Mouse (Mus musculus): ENCODE data around the gene Atp5d. TPM values are rescaled to one million over a fixed set of nuclear protein-coding genes. Genes with fewer than 3 reads are reported as not detected.

The Atp5d gene
- total RNA-seq, 1 experiment from 2014 or later = 52.3 TPM

DNA sequence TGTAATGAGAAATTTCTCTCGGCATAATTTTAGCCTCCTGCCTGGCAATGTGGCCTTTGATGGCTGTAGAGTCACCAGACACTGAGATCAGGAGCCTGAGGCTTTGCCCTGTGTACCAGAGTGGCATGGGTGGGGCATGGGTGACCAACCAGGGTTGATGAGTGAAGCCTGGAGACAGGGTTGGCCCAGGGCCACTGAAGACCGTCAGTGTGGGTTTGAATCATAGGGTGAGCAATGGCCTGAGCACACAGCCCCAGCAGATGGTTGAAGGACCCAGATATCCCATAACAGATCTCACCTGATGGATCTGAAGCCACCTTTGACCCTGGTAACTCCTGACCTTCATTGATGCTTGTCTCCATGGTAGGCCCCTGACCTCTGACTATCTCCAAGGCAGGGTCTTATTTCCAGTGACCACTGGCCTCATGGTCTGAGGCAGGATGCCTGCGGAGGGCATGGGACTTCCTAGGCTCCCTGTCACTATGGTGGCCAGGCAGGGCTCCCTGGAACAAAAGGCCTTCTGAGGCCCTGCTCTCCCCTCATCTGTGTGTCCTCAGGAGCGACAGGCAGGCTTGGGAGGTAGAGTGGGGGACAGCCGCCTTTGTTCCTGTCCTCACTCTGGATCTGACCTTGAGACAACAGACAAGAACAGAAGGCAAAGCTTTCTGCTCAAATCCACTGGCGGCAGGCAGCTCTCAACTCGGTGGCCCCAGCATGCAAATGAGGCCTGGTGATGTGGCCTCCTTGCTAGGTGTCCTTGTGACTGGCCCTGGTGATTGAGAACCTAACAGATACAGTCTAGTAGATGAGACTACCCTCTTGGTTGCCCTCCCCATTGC is 39.2 kb downstream of the Atp5d start:
- no peak for ATAC-seq (replicated peaks; ENCODE audit: low read depth, poor library complexity, severe bottlenecking)

DNA sequence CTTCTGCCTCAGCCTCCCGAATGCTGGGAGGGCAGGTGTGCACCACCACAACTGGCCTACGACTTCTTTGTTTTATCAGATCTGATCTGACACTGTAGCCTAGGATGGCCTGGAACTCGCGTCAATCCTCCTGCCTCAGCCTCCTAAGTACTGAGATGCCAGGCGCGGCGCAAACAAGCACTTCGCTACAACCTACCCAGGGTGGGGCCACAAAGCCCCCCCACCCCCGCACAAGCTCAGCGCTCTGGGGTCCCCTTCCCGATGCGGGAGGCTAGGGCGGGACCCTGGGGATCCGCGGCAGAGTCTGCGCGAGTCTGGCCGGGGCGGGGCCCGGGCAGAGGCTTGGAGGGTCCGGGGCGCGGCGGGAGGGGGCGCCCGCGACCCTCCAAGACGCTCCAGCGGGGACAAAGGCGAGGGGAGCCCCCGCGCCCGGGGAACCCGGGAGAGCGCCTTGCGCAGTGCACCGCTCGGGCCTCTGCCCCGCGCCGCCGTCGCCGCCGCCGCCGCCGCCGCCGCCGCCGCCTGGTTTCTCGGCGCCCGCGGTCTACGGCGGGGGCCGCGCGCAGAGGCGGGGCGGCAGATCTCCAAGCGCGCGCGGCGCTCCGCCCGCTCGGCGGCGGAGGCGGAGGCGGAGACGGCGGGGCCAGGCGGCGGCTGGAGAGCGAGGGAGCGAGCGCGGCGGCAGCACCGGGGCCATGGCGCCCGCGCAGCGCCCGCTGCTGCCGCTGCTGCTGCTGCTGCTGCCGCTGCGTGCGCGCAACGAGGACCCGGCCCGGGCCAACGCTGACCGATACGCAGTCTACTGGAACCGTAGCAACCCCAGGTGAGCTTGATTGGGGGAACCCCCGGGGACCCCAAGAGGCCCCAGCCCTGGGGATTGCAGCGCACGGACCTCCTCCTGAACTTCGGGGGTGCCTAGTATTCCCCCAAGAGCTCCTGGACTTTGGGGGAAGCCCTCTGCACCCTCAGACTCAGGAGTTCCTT is 40.9 kb downstream of the Atp5d start, which contains the start of gene Efna2:
TSS of gene Efna2 (plus strand) at position 415 of the 984 bp plus-strand sequence.
- no peak for ATAC-seq (replicated peaks; ENCODE audit: low read depth, poor library complexity, severe bottlenecking)

DNA sequence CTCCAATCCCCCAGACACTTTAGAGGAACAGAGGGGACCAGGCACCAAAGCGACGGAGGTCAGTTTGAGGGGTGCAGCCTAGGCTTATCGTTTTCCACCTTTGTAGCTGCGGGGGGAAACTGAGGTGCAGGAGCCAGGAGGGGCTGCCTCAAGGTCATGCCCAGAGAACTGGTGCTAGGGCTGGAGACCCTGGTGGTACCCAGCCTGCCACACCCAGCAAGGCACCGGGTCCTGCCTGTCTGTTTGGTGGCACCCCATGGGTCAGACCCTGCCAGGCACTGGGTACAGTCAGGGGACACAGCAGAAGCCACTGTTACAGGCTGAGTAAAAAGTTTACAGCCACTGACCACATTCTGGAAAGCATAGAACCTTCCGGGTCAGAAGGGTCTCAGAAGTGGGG is 41.9 kb downstream of the Atp5d start:
- ATAC-seq (replicated peaks; ENCODE audit: low read depth, poor library complexity, severe bottlenecking) = no peak

DNA sequence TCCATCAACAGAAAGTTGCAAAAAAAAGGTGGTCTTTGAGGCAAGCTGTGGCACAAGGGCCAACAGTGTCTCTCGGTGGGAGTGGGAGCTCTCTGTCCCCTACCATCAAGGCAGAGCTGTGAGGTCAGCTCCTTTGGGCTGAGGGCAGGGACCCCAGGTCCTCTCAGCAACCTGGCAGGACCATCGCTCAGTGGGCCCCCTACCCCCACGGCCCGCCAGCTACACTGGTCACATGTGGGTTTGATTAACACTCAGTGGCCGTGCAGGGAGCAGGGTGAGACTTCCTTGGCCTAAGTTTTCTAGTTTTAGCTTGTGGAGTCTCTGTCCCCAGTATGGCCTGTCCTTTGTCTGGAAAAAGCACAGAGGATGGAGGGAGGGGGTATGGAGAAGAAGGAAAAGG is 42.4 kb downstream of the Atp5d start:
- no peak for ATAC-seq (replicated peaks; ENCODE audit: low read depth, poor library complexity, severe bottlenecking)

DNA sequence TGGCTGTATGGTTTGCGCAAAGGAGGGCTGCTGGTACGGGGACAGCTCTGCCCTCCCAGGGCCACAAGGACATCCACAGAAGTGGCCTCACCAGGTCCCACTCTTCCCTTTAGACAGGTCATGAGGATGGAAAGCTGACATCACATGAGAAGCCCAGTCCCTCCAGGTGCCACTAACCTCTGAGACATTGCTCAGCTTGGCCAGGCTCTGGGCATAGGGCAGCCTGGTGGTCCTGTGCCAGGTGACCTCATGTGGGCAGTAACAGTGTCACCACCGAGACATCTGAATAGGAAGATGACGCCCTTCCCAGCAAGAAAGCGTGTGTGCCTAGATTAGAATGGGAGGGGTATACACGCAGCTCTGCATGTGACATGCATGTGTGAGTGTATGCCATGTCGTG is 44.1 kb downstream of the Atp5d start:
- no peak for ATAC-seq (replicated peaks; ENCODE audit: low read depth, poor library complexity, severe bottlenecking)

DNA sequence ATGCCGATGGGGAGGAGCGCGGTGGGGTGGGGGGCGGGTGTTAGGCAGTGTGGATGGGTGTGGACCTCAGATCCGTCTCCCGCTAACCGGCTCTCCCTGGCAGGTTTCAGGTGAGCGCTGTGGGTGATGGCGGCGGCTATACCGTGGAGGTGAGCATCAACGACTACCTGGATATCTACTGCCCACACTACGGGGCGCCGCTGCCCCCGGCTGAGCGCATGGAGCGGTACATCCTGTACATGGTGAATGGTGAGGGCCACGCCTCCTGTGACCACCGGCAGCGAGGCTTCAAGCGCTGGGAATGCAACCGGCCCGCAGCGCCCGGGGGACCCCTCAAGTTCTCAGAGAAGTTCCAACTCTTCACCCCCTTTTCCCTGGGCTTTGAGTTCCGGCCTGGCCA is 48.2 kb downstream of the Atp5d start:
- no peak for ATAC-seq (replicated peaks; ENCODE audit: low read depth, poor library complexity, severe bottlenecking)

DNA sequence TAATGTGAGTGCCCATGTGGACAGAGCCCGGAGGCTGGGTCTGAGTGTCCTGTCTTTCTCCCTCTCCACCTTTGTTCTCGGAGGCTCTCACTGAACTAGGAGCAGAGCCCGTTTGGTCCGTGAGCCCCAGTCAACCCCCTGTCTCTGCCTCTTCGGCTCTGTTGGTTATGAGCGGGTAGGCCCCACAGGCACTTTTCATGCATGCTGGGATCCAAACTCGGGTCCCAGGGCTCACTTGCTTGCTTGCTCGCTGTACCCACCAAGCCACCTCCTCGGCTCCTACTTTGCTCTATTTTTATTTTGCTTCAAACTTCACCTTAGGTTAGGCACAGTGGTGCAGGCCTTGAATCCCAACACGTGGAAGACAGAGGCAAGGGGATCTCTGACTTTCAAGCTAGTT is 49.3 kb downstream of the Atp5d start:
- ATAC-seq (replicated peaks; ENCODE audit: low read depth, poor library complexity, severe bottlenecking) = no peak

DNA sequence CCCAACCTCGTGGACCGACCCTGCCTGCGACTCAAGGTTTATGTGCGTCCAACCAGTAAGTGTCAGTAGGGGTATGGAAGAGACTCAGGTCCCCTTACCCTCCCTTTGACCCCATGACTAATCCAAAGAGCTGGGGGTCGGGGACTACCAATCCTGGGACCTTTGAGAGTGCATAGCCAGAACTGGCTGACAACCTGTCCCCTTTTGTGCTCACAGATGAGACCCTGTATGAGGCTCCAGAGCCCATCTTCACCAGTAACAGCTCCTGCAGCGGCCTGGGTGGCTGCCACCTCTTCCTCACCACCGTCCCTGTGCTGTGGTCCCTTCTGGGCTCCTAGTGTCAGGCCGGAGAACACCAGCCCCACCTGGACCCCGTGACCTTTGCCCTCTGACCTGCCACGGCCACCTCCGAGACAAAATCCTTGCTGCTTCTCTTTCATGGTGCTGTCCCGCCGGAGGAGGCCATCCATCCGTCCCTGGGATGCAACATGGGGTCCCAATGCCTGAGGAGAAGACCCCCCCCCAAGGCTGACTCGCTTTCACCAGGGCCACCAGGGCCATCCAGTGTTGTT is 50.1 kb downstream of the Atp5d start:
- no peak for ATAC-seq (replicated peaks; ENCODE audit: low read depth, poor library complexity, severe bottlenecking)

DNA sequence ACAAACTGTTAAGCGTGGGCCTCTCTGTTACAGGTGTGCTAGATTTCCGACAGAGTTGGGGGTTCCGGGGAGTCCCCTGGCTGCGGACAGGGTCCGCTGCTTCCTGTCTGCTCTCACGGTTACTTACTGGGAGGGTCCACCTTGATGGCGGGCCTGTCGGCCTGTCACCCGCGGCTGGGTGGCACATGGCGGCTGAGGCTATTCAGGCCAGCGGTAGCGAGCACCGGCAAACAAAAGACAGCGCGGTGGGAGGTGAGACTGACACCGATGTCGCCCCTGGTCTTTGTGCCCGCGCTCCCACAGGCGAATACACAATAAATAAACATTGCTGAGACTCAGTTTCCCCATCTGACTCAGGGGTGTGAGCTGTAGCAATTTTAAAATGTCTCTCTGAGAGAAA is 51.6 kb downstream of the Atp5d start:
- ATAC-seq (replicated peaks; ENCODE audit: low read depth, poor library complexity, severe bottlenecking) = no peak

DNA sequence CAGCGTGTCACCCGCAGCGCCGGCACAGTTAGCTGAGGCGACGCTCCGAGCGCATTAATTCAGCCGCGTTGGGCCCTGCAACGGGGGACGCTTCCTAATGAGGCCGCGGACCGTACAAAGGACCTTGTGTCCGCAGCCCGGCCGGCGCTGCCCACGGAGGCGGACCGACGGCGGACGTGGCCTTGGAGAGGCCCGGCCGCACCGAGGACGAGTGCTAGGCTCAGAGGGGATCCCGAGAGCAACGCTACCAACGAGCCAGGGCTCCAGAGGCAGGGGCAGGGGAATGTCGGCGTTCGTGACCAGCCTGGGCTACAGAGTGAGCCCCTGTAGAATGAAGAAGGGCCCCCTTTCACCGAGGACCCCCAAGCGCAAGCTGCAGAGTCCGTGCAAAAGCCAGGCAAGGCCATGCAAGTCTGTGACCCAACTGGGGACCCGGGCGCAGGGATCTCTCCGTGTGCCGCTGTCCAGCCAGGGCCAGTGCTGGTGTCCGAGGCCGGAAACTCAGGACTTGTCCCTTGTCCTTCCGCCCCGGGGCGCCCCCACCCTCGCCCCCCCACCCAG is 52.1 kb downstream of the Atp5d start:
- ATAC-seq (replicated peaks; ENCODE audit: low read depth, poor library complexity, severe bottlenecking) = 0 out of 2 replicates have a peak, but pooled peaks have one; percentile 5

DNA sequence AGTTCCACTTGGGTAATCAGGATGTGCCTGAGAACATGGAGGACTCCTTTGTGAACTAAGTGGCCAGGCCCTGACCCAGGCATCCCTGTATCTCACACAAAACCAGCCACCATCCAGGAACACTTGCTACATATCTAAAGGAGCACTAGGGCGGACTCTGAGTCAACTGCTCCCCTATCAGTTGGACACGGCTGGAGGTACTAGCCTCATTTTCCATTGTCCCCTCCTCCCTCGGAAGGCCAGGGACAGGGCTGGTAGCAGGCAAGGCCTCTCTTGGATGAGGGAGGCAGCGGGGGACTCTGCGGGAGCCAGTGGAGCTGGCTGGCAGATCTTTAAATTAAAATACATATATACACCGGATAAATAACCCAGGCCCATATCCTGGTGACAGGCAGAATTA is 55.5 kb downstream of the Atp5d start:
- ATAC-seq (replicated peaks; ENCODE audit: low read depth, poor library complexity, severe bottlenecking) = no peak

DNA sequence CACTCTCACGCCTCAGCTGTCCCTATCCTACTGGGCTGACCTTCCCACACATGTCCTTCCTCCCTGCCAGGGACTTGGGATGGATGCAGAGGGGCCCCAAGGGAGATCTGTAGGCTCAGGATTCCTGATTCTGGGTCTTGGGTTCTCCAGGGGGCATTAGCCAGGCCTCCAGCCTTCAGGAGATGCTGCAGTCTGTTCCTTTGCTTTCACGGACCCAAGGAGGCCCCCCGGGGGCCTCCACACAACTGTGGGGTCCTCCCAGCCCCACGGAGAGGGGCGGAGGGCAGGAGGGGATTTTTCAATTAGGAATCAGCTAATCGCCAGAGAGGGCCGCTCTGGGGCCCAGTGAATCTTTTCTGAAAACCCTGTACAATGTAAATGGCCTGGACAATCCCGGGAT is 56.0 kb downstream of the Atp5d start:
- no peak for ATAC-seq (replicated peaks; ENCODE audit: low read depth, poor library complexity, severe bottlenecking)

Other genes with a start within 250 kb of the Atp5d start
- gene Cfd, start 247.8 kb upstream of the Atp5d start, total RNA-seq (2017) = not detected in 2 replicates
- 17.3 and 19.3 TPM in 2 replicates for gene Med16, start 229.7 kb upstream of the Atp5d start, total RNA-seq (2017)
- 7.0 and 11.2 TPM in 2 replicates for gene Gm26602, start 227.8 kb upstream of the Atp5d start, total RNA-seq (2017)
- 0.73 TPM in 1 of 2 replicates, not detected in the other for gene Kiss1r, start 221.7 kb upstream of the Atp5d start, total RNA-seq (2017)
- 38.4 and 50.7 TPM in 2 replicates for gene R3hdm4, start 217.4 kb upstream of the Atp5d start, total RNA-seq (2017)
- gene Arid3a, start 211.6 kb upstream of the Atp5d start, total RNA-seq (2017) = 11.5 and 16.0 TPM in 2 replicates
- 26.5 and 27.2 TPM in 2 replicates for gene Wdr18, start 178.5 kb upstream of the Atp5d start, total RNA-seq (2017)
- not detected in 2 replicates for gene Grin3b, start 167.9 kb upstream of the Atp5d start, total RNA-seq (2017)
- 44.8 and 56.7 TPM in 2 replicates for gene Tmem259, start 154.3 kb upstream of the Atp5d start, total RNA-seq (2017)
- gene Cnn2, start 150.0 kb upstream of the Atp5d start, total RNA-seq (2017) = 62.2 and 72.9 TPM in 2 replicates
- 10.7 and 15.5 TPM in 2 replicates for gene Abca7, start 142.1 kb upstream of the Atp5d start, total RNA-seq (2017)
- gene Arhgap45, start 122.0 kb upstream of the Atp5d start, total RNA-seq (2017) = 85.6 and 106 TPM in 2 replicates
- gene Polr2e, start 98.8 kb upstream of the Atp5d start, total RNA-seq (2017) = 145 and 146 TPM in 2 replicates
- 451 and 481 TPM in 2 replicates for gene Gpx4, start 91.5 kb upstream of the Atp5d start, total RNA-seq (2017)
- 16.2 and 22.3 TPM in 2 replicates for gene Sbno2, start 33.1 kb upstream of the Atp5d start, total RNA-seq (2017)
- gene Stk11, start 22.8 kb upstream of the Atp5d start, total RNA-seq (2017) = 102 and 139 TPM in 2 replicates
- 0.41 and 0.73 TPM in 2 replicates for gene Cbarp, start 2.2 kb downstream of the Atp5d start, total RNA-seq (2017)
- gene Midn, start 9.6 kb downstream of the Atp5d start, total RNA-seq (2017) = 15.8 and 18.4 TPM in 2 replicates
- 60.0 and 65.6 TPM in 2 replicates for gene Cirbp, start 27.4 kb downstream of the Atp5d start, total RNA-seq (2017)
- 7.8 and 15.6 TPM in 2 replicates for gene 1600002K03Rik, start 34.3 kb downstream of the Atp5d start, total RNA-seq (2017)
- not detected in 2 replicates for gene Efna2, start 40.9 kb downstream of the Atp5d start, total RNA-seq (2017)
- 38.9 and 41.9 TPM in 2 replicates for gene Mum1, start 87.8 kb downstream of the Atp5d start, total RNA-seq (2017)
- gene Ndufs7, start 110.5 kb downstream of the Atp5d start, total RNA-seq (2017) = 101 and 121 TPM in 2 replicates
- 2.9 and 3.3 TPM in 2 replicates for gene Gamt, start 122.4 kb downstream of the Atp5d start, total RNA-seq (2017)
- gene Dazap1, start 122.9 kb downstream of the Atp5d start, total RNA-seq (2017) = 188 and 242 TPM in 2 replicates
- gene Rps15, start 153.8 kb downstream of the Atp5d start, total RNA-seq (2017) = 3,325 and 3,530 TPM in 2 replicates
- gene Apc2, start 157.3 kb downstream of the Atp5d start, total RNA-seq (2017) = 0.05 and 0.10 TPM in 2 replicates
- gene 2310011J03Rik, start 181.9 kb downstream of the Atp5d start, total RNA-seq (2017) = 15.8 and 19.8 TPM in 2 replicates
- gene Pcsk4, start 190.9 kb downstream of the Atp5d start, total RNA-seq (2017) = 2.7 and 5.9 TPM in 2 replicates
- gene Reep6, start 191.3 kb downstream of the Atp5d start, total RNA-seq (2017) = 2.9 and 3.6 TPM in 2 replicates
- 0.10 and 0.64 TPM in 2 replicates for gene Adamtsl5, start 209.8 kb downstream of the Atp5d start, total RNA-seq (2017)
- 0.55 TPM in 1 of 2 replicates, not detected in the other for gene Plk5, start 217.8 kb downstream of the Atp5d start, total RNA-seq (2017)
- gene Mex3d, start 249.0 kb downstream of the Atp5d start, total RNA-seq (2017) = 9.5 and 14.3 TPM in 2 replicates